Mouse (Mus musculus): ENCODE data around the gene 1700024G13Rik.

DNA sequence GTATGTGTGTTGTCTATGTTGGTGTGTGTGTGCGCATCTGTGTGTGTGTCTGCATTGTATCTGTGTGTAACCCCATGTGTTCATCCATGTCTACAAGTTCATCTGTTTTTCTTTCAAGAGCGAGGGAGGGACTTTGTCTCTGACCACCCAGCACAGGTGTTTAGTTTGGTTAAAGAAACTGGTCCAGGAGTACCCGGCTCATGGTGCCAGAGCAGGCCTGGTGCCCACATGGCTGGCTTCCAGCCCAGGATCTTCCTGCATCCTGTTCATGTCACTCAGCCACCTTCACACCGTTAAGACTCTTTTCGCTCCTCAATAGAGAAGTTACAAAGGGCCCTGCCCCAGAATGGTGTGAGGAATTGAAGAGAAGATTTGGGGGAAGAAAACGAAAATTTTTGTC is 52.2 kb downstream of the 1700024G13Rik start:
- TF ChIP-seq CTCF (conservative IDR thresholded peaks at IDR 0.05; ENCODE audit: insufficient read depth, insufficient read length, low read depth, low read length) (no peak), POLR2A (IDR thresholded peaks at IDR 0.05; ENCODE audit: low read depth, low read length) (no peak)
